Mouse (Mus musculus) liver, adult 2 months (tissue): Measurements from ENCODE around the gene Setdb2. TPM values are rescaled to one million over a fixed set of nuclear protein-coding genes. Genes with fewer than 3 reads are reported as not detected.

Experiments used
- DNase-seq: peaks from one replicate; pipeline ENCODE4 v3.0.0-alpha.2; 2011; ENCODE audit warnings: low read depth, low spot score; ENCODE audit errors: extremely low read depth
- H3K27ac ChIP-seq: fragments of 200-500 bp; replicated peaks from 2 replicates; pipeline ENCODE4 v1.5.1; 2012; ENCODE audit warnings: low read depth, mild to moderate bottlenecking, control low read depth, inconsistent platforms, low read length; ENCODE audit not compliant: insufficient read depth
- H3K27me3 ChIP-seq: fragments of 200-500 bp; 2 replicates; pipeline ENCODE4 v1.6.1; 2012; ENCODE audit warnings: mild to moderate bottlenecking, moderate library complexity, low read length, inconsistent platforms; ENCODE audit not compliant: control insufficient read depth, insufficient read depth
- H3K36me3 ChIP-seq: fragments of 200-500 bp; 2 replicates; pipeline ENCODE4 v1.6.1; 2012; ENCODE audit warnings: low read length, inconsistent platforms; ENCODE audit not compliant: control insufficient read depth, insufficient read depth
- H3K4me1 ChIP-seq: fragments of 200-500 bp; 2 replicates; pipeline ENCODE4 v1.6.1; 2011; ENCODE audit warnings: low read length; ENCODE audit not compliant: control insufficient read depth, insufficient read depth
- H3K4me3 ChIP-seq: fragments of 200-500 bp; 2 replicates; pipeline ENCODE4 v1.5.1; 2011; ENCODE audit warnings: low read depth, mild to moderate bottlenecking, control low read depth, low read length, moderate library complexity; ENCODE audit not compliant: insufficient read depth
- H3K79me2 ChIP-seq: fragments of 200-500 bp; 2 replicates; pipeline ENCODE4 v1.6.1; 2012; ENCODE audit warnings: inconsistent platforms, mild to moderate bottlenecking, low read length, moderate library complexity; ENCODE audit not compliant: control insufficient read depth, insufficient read depth
- H3K9ac ChIP-seq: fragments of 200-500 bp; 2 replicates; pipeline ENCODE4 v1.6.1; 2012; ENCODE audit warnings: low read depth, mild to moderate bottlenecking, control low read depth, inconsistent platforms, low read length
- CTCF ChIP-seq: fragments of 200-500 bp; IDR thresholded peaks from 2 replicates; pipeline ENCODE4 v1.5.1; 2011; ENCODE audit warnings: low read depth, low read length, control low read depth
- POLR2A ChIP-seq: fragments of 200-500 bp; IDR thresholded peaks from 2 replicates; pipeline ENCODE4 v1.6.1; 2011; ENCODE audit warnings: low read length, control low read depth; ENCODE audit not compliant: insufficient read depth; ENCODE audit errors: extremely low read depth
- WGBS: fragments of 180-500 bp; shearing (Covaris S2); methylation state at CpG from one replicate; pipeline ENCODE4 v1.1.7; 2018; 5-methylcytosine and 5-hydroxymethylcytosine counted together
- polyA plus RNA-seq: library from polyadenylated mRNA; depleted of rRNA; stranded (reverse); fragments of >200 nt; gene quantifications from 2 replicates; pipeline ENCODE4 v1.2.3, GENCODE M21; 2012
- total RNA-seq: library from RNA; depleted of rRNA; stranded (reverse); fragments of >200 nt; gene quantifications from 2 replicates; pipeline ENCODE4 v1.2.3, GENCODE M21; 2014

Gene Setdb2
- total and polyA plus RNA-seq, 2 experiments, result 10.2 to 29.7 TPM

DNA sequence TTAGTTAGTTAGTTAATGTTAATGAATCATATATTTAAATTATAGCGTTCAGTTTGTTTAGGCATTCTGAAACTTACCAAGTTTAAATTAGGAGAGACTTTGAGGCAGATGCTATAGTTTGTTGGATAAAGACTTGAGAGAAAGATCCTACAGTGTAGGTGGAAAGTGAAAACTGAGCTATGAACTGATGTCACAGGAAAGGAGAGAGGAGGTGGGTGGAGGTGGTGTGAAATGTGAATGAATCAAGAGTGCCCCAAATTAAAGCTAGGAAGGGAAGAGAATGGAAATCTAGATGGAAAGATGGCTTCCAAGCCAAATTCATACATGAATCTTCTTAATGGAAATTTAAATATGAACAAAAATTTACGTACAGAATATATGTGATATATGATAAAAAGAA, 25.8 kb upstream of the Setdb2 start:
- H3K4me1 ChIP-seq, result no peaks in the 10 kb centered on the region
- no peak for TF ChIP-seq CTCF
- peaks cover 22% of the 10 kb centered on the region for H3K36me3 ChIP-seq
- no peak for DNase-seq
- H3K79me2 ChIP-seq, result no peaks in the 10 kb centered on the region
- H3K9ac ChIP-seq, result no peak overlapping the region
- H3K27ac ChIP-seq, result no peak overlapping the region
- H3K27me3 ChIP-seq, result no peaks in the 10 kb centered on the region
- WGBS, result 96% methylated on average over 2 of the region's 2 CpGs
- H3K4me3 ChIP-seq, result no peak overlapping the region

GRCm38 (mm10) chr14:59447981-59448380, 7.3 kb upstream of the Setdb2 start:
- H3K27ac ChIP-seq, result no peak overlapping the region
- TF ChIP-seq CTCF, result no peak
- TF ChIP-seq POLR2A, result no peak
- peak; percentile 71 for DNase-seq
- H3K4me1 ChIP-seq, result peaks cover 18% of the 10 kb centered on the region
- peaks cover 10% of the 10 kb centered on the region; the same call in 1 of the 2 replicates for H3K79me2 ChIP-seq
- H3K27me3 ChIP-seq, result no peaks in the 10 kb centered on the region
- H3K36me3 ChIP-seq, result no peaks in the 10 kb centered on the region
- H3K9ac ChIP-seq, result no peak overlapping the region
- H3K4me3 ChIP-seq, result no peak overlapping the region

- Histone ChIP-seq H3K9ac (no peak overlapping the region), H3K4me3 (no peak overlapping the region; the same call in 1 of the 2 replicates), H3K79me2 (peaks cover 8% of the 10 kb centered on the region; the same call in 1 of the 2 replicates), H3K36me3 (no peaks in the 10 kb centered on the region), H3K27ac (peak overlapping the region; percentile 91), H3K27me3 (no peaks in the 10 kb centered on the region), H3K4me1 (peaks cover 24% of the 10 kb centered on the region)
- DNase-seq, result peak; percentile 93
- 22% methylated on average over 1 of the region's 1 CpGs for WGBS
- TF ChIP-seq CTCF (no peak), POLR2A (no peak)
Observed at GRCm38 (mm10) chr14:59445421-59445820, 4.7 kb upstream of the Setdb2 start.

- Histone ChIP-seq H3K79me2 (peaks cover 8% of the 10 kb centered on the region; the same call in 1 of the 2 replicates), H3K4me1 (peaks cover 21% of the 10 kb centered on the region), H3K4me3 (peak overlapping the region; percentile 99), H3K36me3 (peaks cover 7% of the 10 kb centered on the region), H3K27me3 (no peaks in the 10 kb centered on the region), H3K27ac (peak overlapping the region; percentile 99), H3K9ac (peak overlapping the region; percentile 98)
- TF ChIP-seq CTCF (no peak), POLR2A (no peak)
- 2% methylated on average over 6 of the region's 6 CpGs for WGBS
- peak; percentile 68 for DNase-seq
Observed at GRCm38 (mm10) chr14:59441472-59441805, 755 bp upstream of the Setdb2 start.

GRCm38 (mm10) chr14:59440039-59440438, 645 bp downstream of the Setdb2 start:
- DNase-seq, result peak; percentile 68
- Histone ChIP-seq H3K9ac (peak overlapping the region; percentile 57), H3K36me3 (peaks cover 7% of the 10 kb centered on the region), H3K27ac (peak overlapping the region; percentile 88), H3K79me2 (peaks cover 12% of the 10 kb centered on the region; the same call in 1 of the 2 replicates), H3K27me3 (no peaks in the 10 kb centered on the region), H3K4me1 (peaks cover 16% of the 10 kb centered on the region), H3K4me3 (peak overlapping the region; percentile 99)
- TF ChIP-seq CTCF (no peak), POLR2A (no peak)
- WGBS, result under 1% methylated on average over 7 of the region's 7 CpGs

DNA sequence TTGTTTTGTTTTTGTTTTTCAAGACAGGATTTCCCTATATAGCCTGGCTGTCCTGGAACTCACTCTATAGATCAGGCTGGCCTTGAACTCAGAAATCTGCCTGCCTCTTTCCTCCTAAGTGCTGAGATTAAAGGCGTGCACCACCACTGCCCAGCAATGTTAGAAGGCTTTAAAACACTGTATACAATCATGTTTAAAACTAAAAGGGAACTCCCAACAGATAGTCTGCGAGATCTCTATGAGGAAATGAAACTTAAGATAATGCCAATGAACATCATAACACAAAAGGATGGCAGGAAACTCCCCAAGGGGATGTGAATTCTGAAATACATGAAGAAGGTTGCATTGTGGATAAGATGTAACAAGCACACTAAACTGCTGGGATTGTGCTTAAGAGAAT, 2.2 kb downstream of the Setdb2 start:
- DNase-seq, result no peak
- Histone ChIP-seq H3K4me1 (peaks cover 13% of the 10 kb centered on the region), H3K79me2 (peaks cover 14% of the 10 kb centered on the region; the same call in 1 of the 2 replicates), H3K36me3 (peaks cover 7% of the 10 kb centered on the region), H3K27ac (no peak overlapping the region), H3K9ac (no peak overlapping the region), H3K27me3 (no peaks in the 10 kb centered on the region), H3K4me3 (no peak overlapping the region)
- 75% methylated on average over 2 of the region's 2 CpGs for WGBS
- TF ChIP-seq CTCF, result no peak
- no peak for TF ChIP-seq POLR2A
